Mouse (Mus musculus) layer of hippocampus, postnatal 25 days (tissue): ENCODE results near the gene Sox5. TPM values are rescaled to one million over a fixed set of nuclear protein-coding genes. Genes with fewer than 3 reads are reported as not detected.

ENCODE experiments used
- DNase-seq, 2 experiments: peaks; one replicate each; pipeline ENCODE4 v3.0.0; 2022; ENCODE audit warnings: mixed read lengths in 2 of 2, low spot score in 1 of 2; ENCODE audit errors: extremely low spot score in 1 of 2
- total RNA-seq, 2 experiments: library from RNA; stranded (reverse); gene quantifications; 2 replicates each; pipeline ENCODE4 v1.2.3; 2021

The Sox5 gene
- total RNA-seq, 2 experiments from 2014 or later = 31.4 to 38.6 TPM

DNA sequence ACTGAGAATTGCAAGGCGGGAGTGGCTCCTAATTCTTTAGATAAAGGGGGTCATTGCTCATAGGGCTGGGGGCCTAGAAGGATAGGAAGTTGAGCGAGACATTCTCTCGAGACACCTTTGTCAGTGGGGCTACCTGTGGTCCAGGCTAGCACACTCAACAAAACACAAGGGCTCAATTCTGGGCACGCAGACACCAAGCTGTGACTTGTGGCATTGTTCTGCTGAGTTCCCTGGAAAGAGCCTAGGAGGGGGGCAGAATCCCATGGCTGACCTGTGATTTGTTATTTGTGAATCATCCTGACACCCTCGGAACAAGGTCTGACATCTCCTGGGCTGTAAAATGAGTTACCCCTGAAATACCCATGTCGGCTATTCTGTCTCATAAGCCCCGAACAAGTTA is 328.2 kb downstream of the Sox5 start:
- no peak for DNase-seq

DNA sequence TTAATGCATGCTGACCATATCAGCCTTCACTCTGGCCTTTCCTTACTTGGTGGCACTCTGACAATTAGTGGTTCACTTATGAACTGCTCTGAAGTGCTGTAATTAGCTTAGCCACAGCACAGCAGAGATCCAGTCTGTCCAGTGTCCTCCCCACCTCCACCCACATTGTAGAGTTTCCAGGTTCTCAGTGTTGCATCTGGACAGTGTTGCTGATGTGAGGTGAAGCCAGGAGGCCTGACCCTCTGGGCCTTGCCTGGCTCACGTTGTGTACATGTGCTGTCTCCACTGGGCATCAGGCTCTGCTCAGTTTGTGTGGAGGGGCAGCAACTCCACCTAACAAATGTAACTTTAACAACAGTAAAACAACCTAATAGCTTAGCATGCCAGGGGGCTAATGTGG is 328.6 kb downstream of the Sox5 start:
- no peak for DNase-seq

DNA sequence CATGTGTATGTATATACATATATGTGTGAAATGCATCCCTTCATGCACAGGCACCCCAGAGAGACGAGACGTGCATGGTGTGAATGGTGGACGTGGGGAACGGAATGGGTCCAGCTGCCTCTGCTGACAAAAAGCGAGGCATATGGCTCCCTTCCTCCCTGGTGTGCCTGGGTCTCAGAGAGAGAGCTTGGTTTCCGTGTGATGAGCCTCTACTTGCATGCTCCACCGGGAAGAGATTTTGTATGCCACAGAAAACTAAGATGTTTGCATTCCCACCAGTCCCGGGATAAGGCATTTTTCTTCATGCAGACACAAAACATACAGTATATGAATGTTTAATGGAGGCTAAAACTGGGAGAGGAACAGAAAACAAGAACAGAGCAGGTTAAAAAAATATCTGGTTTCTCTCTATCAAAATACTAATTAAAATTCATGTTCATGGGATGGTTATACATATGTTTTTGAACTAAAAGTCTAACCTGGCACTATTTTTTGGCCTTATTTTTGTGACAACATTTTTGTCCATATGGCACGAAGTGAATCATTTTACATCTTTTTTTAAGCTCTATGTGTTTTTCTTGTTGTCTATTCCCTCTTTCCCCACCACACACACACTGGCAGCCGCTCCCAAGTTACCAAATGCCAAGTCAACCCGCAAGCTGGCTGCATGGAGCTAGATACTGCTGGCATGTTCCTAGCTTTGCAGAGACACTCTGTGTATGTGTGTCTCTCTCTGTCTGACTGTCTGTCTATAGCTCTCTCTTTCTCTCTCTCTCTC is 329.4 kb downstream of the Sox5 start:
- DNase-seq = peak; percentile 42 to 43

DNA sequence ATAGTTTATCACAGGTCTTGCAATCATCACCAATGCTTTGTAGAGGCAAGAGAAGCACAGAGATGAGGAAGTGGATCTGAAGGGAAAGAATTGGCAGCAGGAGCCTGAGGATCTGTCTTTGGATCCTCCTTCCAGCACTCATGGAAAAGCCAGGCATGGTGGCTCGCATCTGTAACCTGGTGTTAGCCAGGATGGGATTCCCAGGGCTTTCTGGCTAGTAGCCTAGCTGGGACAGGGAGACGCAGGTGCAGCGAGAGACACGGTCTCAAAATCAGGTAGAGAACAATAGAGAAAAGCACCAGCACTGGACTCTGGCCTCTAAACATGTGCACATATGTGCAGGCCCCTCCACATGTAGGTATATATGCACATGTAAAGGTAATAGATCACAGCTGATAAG is 330.1 kb downstream of the Sox5 start:
- DNase-seq = no peak

DNA sequence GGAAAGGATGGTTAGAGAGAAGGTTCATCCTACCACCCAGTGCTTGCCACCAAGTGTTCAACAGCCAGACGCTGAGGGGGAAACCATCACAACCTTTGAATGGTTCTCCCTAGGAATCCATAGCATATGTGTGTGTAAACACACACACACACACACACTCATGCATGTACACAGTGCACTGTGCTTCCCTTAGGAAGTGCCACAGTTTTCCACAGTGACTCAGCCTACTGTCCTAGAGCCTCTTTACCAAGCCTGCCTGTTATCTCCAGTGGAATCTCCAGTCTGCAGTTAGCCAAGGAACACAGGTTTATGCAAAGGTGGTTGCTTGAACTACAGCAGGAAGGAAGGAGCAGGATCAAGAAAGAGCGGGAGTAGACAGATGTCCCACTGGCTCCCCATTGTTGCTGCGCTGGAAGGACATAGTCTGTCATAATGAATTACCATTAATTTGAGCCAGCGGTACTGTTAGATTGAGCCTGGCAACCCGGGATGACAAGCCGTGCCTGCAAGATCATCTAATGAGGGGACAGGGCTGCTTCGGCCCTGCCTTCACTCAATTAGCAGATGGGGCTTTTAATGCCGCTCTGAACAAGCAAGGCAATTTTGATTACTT is 335.9 kb downstream of the Sox5 start:
- no peak for DNase-seq

DNA sequence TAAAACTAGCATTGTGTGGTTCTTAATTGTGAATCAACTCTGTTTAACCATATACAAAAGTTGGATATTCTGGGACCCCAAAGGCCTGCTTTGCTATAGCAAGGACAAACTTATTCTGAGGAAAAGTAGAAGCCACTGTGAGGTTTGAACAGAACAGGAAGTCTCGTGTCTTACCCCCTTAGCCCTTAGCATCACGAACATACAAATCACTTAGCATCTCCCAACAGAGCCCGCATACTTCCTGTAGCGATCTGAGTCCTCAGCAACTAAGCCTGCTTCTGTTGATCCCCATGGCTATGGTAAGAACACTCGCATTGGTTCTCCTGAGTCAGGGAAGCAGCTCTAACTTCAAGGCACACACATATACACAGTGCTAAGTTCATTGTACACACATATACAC is 337.4 kb downstream of the Sox5 start:
- DNase-seq = no peak

DNA sequence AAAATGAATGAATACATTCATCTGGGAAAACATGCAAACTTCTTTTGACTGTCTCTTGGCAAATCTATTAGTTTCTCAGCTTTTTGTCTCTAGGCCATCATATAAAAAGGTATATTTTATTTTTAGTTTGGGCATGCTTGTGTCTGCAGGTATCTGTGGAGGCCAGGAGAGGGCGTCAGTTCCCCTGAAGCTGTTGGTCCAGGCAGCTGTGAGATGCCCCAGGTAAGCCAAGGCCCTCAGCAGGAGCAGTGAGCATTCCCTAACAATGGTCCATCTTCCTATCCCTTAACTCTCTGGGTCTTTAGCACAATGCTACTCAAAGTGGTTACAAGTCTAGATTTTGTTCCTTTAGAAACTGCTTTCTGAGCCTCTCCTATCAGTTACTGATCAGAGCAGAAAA is 338.1 kb downstream of the Sox5 start:
- DNase-seq = no peak

DNA sequence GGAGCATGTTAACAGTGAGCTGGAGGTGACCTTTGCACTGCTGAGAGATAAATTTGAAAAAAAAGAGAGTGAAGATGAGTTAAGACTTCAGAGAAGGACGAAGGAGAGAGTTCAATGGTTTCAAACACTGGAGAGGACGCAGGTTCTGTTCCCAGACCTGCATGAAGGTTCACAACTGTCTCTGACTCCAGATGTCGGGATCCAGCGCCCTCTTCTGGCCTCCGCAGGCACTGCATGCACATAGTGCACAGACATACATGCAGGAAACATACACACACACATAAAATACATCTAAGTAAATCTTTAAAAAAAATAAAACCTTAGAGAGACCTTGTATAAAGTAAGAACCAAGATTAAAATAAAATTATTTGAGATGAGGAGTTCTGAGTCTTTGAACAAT is 352.5 kb downstream of the Sox5 start:
- no peak for DNase-seq

DNA sequence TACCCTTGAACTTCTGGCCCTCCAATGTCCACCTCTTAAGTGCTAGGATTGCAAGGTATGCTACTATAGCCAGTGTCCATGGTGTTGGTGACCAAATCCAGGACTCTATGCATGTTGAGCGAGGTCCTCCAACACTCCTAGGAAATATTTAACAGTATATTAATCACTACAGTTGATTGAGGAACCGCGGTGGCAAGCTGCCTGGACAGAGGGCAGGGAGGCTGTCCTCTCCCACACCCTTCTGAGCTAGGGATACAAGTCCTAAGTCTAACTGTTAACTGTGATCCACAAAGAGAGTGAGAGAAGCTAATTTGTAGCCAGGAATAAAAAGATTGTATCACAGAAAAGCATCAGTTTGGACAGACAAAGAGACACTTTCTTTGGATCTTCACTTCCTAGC is 373.7 kb downstream of the Sox5 start:
- DNase-seq = no peak

DNA sequence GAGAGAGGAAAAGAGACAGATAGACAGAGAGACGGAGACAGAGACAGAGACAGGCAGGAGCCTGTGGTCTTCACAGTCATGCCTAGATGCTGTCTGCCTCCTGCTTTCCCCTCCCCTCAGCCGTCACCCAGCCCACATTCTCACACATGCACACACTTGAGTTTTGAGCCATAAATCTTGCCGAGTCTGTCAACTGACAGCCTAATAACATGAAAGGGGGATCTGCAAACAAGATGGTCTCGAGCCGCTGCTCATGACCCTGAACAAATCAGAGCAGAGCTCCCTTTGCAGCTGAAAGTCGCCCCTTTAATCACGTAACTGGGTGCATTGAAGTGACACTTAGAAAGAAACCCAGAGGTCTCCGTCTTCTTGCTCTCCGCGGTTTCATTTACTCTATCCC is 383.7 kb downstream of the Sox5 start:
- no peak for DNase-seq

DNA sequence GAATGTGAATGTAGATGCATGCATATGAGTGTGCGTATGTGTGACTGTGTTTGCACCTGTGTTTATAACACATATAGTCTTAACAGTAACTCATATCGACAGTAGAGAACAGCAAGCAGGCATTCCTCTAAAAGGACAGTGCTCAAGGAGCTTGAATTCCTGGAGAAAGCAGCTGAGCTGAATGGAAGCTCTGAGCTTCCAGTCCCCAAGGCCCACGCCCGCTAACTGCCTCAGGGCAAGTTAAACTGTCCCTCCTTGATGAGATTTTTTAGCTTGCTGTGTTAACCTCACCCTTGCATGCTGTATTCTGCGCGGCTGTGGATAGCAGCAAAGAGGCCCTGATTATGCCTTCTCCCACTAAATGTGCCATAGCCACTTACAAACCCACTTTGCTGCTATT is 388.6 kb downstream of the Sox5 start:
- DNase-seq = no peak

DNA sequence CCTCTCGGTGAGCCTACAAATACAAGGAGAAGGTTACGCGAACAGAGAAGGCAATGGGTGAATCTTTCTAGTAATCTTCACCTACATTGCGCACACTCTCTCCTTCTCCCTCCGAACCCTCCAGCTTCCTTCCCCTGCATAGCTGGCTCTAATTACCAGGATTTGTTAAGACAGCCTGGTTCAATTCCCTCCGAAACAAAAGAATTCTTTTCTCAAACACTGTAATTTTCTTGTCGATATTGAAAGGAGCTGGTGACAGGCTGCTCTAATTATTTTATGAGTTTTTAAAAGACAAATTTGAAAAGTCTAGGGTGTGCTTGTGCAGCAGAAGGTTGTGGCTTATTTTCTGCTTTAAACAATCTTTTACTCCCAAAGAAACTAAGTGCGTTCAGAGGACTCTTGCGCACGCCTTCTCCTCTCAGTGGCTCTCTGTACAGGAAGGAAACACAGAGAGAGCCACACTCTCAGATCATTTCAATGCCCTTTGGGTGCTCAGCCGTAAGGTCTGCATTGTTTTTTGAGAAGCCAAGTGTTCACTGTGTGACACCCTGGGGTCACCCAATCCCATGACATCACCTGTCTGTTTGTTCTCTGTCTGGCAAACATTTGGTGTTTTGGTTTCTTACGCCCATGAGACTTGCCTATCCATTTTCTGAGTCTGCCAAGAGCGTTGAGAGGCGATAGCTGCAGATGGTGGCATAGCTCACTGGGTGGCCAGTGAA is 392.3 kb downstream of the Sox5 start:
- DNase-seq = no peak

DNA sequence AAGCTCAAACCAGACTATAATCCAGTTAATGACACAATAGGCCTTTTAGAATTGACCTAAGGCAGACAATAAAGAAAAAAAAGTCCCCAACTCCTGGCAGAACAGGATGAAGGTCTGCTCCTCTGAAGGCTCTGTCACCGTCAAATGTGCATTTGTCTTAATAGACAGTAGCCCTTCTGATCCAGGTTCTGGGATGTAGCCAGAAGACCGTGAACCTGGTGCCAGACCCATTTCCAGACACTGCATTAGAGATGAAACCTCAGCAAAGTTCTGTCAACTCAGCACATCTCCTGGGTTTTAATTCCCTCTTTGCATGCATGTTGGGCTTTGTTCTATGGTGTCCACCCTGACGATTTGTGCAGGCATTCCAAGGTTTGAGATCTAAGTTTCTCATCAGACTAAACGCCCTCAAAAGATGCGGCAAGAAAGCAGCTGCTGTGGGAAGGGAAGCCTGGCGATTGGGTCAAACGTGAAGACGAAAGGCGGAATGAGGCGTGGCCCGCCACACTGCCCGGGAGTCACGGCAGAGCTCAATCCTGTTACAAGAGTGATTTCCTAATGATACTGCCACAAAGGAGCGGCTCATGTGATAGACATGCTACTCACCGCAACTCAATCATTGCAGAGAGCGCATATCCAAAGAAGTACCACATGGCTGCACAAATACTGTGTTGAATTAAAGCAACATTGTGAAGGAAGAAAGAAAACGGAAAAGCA is 394.1 kb downstream of the Sox5 start:
- DNase-seq = no peak

DNA sequence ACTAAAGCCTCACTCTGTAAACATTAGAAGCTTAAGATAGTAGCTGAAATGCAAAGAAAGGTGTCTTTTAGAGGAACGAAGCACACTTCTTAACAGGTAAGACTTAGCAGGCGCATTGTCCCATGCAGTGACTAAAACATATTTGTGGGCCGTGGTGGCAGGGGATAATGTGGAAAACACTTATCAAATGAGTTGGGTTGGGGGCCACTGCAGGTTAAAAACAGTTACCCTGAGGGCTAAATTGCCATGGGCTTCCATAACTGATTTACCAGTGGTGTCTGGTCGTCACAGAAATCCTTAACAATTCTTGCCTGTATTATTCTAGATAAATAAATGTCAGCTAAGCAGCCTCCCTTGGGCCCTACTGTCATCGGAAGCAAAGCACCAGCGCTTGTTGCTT is 401.1 kb downstream of the Sox5 start:
- DNase-seq = no peak

DNA sequence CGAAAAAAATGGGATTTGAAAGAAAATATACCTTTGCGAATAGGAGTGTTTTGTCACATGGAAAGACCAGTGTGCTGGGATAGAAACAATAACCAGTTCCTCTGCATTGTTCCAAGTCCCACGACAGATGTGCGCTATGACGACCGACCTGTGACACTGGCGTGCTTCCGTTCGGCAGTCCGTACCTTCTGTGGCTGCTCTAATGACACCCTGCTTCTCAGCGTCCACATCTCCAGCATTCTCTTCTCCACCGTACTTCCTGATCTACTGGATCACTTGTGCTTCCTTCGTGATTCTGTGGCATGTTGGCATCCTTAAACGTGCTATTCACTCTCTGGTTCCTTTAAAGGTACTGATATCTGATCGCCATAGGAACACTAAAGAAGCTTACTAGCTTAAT is 401.6 kb downstream of the Sox5 start:
- no peak for DNase-seq

DNA sequence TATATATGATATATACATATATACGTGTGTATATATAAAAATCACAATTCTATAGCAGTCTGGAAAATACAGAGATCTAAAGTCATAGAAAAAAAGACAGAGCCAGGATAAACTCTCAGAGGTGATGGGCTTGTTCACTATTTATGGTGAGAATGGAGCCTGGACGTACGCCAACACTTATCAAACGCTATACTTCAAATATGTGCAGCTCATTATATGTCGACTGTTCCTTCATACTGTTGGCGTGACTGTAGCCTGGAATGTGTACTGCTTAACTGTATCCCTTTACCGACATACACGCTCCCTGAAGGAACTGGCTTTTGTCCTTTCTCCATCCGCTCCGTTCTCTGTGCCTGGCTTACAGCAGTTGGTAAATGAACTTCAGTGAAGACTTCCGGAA is 407.0 kb downstream of the Sox5 start:
- no peak for DNase-seq

DNA sequence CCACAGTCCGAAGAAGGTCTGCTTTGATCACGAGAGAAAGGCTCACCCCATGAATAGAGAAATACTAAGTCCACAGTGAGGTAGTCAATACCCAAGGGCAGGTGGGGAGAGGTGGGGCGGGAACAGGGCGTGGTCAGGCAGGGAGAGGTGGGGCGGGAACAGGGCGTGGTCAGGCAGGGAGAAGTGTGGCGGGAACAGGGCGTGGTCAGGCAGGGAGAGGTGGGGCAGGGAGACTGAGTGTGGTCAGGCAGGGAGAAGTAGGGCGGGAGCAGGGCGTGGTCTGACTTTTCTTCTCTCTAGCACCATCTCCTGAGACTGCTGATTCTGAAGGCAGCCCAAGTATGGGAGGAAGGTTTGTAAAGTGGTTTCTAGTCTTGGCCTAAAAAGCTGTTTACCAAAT is 411.1 kb downstream of the Sox5 start:
- DNase-seq = no peak

DNA sequence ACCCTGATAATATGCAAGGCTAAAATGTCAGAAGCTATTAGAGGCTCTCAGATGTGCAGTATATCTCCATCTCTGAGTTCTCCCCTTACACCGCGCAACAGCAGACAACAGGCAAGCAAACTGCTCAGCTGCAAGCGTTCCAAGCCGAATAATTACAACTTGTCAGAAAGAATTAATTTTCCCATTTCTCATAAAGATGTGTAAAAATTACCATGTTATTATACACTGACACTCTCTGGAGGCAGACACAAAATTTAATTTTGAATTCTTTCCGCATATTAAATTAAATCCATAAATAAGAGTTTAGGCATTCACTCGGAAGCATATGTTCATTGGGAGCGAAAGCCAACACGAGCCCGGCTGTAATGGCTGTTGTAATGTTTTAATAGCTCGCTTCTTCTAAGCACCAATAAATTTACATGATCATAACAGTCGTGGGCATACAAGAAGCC is 414.1 kb downstream of the Sox5 start:
- DNase-seq = no peak

DNA sequence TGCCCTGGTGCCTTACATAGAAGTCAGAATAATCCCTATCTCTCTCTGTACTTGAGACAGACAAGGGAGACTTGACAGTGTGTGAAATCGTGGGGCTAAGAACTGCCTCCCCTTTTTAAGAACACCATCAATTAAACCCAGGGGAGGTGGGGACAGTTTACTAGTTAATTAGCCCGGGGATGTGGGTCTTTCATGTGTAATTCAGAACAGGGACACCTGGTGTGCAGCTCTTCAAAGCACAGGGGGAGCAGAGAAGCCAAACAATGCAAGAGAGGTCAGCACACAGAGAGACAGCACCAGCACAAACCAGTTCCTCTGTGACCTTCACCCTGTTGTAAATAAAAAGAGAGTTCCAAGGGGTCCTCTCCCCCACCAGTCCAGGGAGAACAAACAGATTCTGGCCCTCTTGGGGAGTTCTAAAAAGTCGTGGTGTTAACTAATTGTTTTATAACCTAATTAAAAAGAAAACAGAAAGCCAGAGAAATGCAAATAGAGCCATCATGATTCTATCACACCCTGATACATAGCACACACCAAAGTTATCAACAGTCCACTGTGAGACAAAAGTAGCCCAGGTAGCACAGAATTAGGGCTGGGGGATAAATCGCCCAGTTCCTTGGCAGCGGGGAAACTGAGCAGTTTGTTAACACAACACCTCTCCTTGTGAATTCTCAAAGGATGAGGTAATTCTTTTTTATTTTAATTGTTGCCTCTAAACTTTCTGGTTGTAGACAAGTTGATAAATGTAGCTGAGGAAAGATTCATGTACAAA is 420.3 kb downstream of the Sox5 start:
- no peak for DNase-seq

DNA sequence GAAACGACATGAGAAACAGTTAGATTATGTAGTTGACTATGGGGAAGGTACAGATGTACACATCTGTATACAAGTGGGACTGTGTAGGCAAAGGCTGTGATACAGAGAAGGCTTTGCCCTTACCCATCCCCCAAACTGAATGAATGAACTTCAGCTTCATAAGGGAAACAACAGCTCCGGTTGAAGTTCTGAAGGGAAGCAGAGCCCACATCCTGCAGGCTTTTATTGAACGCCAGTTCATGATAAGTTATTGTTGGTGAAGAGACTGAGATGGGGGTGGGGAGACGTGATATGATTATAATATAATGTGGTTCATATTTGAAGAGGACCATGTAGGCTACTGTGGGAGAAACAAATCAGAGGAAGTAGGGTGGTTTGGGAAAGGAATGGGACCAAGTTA is 424.7 kb downstream of the Sox5 start:
- DNase-seq = no peak
